Mouse (Mus musculus): ENCODE measurements around the gene Tmcc1.

Gene Tmcc1

GRCm38 (mm10) chr6:115972083-115972764 is 221.1 kb downstream of the Tmcc1 start:
- no peak for DNase-seq (ENCODE audit: low spot score in 2 of 2)

DNA sequence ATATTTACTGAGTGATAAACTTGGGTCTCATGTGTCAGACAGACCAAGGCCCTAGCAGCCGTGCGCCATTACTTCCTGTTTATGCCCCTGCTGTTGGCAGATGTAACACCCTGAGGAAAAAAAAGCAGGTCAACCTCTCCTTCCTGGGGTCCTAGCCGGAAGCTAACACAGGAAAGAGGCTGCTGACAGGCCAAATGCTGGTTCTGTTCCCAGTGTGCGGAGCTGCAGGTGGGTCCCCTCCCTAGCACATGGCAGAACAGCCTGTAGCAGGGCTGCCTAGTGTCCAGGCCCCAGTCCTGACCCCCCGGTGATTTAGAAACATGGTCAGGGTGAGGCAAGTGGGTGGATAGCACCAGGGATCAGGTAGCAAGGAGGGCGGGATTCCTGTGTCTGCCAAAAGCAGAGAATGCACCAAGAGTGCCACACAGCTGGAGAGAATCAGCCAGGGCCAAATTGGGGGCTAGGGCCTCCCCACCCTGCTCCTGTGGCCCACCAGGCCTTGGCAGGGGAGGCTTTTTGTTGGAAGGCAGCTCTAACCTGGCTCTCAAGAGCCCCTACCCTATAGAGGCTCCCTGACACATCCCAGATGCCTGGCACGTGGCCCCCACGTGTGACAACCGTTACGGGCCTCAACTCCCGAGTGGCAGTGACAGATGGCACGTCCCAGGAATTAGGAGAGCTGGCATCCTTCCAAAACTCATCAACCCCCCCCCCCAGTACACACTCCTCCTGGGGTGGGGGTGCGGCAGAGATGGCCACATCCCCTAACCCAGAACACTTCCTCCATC is 221.8 kb downstream of the Tmcc1 start:
- no peak for DNase-seq (ENCODE audit: low spot score in 2 of 2)

DNA sequence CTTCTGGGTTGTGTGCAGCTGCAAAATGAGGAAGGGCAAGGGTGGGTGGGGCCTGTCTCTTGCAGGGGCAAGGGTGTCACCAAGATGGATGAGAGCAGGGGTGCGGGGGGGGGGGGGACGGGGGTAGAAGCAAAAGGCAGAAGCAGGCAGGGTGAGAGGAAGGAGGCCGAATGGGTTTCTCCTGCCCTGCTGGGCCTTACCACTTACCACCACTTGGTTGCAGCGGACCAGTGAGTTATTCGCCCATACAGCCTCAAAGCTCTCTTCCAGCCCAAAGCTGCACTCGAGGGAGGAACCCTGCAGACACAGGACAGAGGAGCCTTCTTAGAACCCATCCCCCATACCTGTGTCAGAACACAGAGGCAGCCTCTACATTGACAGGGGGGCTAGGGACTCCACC is 223.3 kb downstream of the Tmcc1 start:
- DNase-seq (ENCODE audit: low spot score in 2 of 2) = no peak

GRCm38 (mm10) chr6:115969103-115969502 is 224.2 kb downstream of the Tmcc1 start:
- DNase-seq (ENCODE audit: low spot score in 2 of 2) = no peak

DNA sequence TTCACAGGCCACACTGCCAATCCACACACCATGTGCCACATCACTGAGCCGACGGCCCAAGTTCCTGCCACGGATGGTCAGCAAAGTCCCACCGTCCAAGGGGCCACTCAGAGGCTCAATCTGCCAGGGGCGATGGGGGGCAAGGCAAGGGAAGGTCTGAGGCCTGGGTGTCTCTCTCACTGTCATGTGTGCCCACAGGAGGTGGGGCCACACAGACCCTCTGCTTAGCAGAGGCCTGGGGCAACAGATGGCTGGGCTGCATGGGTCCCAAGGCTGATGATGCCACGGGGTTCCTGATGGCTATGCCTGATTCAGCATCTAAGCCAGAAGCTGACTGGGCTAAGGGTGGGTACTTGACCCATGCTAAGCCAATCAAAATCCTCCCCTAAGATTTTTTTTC is 224.6 kb downstream of the Tmcc1 start:
- no peak for DNase-seq (ENCODE audit: low spot score in 2 of 2)

Measured in left cerebral cortex, adult 9 months (tissue).